11 mouse cellular contexts compared by ENCODE assay signal in the genomic region with DNA sequence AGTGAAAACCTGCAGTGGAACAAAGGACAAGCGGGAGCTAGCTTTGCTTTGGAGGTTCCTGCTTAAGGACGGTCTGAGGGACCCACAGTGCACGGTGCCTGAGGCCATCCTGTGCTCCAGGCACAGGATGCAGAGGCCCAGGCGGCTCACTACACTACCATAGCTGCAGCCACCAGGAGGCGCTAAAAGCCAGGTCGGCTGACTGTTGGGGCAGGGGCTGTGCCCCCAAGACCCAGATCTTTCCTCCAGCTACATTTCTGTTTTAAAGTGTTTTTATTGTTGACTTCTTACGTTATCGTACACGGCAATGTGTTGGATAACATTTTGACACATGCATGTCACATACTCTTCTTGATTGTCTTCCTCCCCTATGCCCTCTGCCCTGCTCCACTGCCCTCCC. TPM values are rescaled to one million over a fixed set of nuclear protein-coding genes. Genes with fewer than 3 reads are reported as not detected.
DNase-seq lines count a peak whose midpoint lies in the region; ATAC-seq and TF ChIP-seq lines count a peak whose summit lies in the region.
"Had no signal": no experiment of that assay in that cellular context is flagged by ENCODE, and none has a peak within 500 bp of the region (broad histone marks: within the 10 kb centered on the region; RNA-seq: fewer than 3 reads in every experiment).

No protein-coding gene starts in this region.

- no peaks in the 10 kb centered on the region for H3K79me2 ChIP-seq in liver, adult 2 months (ENCODE audit: control insufficient read depth, insufficient read depth, low read length)

- no peaks in the 10 kb centered on the region for H3K4me1 ChIP-seq in forebrain, embryonic 11.5 days (replicated peaks; ENCODE audit: control insufficient read depth, insufficient read depth, low read length)
- H3K4me1 ChIP-seq in forebrain, embryonic 13.5 days: 0 out of 2 replicates have a peak, but pooled peaks cover 4% of the 10 kb centered on the region
- no peaks in the 10 kb centered on the region for H3K4me1 ChIP-seq in liver, adult 2 months (ENCODE audit: control insufficient read depth, insufficient read depth, low read length)
- H3K4me1 ChIP-seq in liver, embryonic 12.5 days: peaks cover 6% of the 10 kb centered on the region; the same call in 1 of the 2 replicates
- no peaks in the 10 kb centered on the region for H3K4me1 ChIP-seq in embryonic facial prominence, embryonic 11.5 days (ENCODE audit: control insufficient read depth, insufficient read depth, low read length)
- H3K4me1 ChIP-seq: embryonic facial prominence, embryonic 15.5 days; neural tube, embryonic 12.5 days had no signal

- no peaks in the 10 kb centered on the region for H3K27me3 ChIP-seq in forebrain, embryonic 11.5 days (ENCODE audit: control insufficient read depth, insufficient read depth, low read length)
- no peaks in the 10 kb centered on the region for H3K27me3 ChIP-seq in forebrain, embryonic 13.5 days
- H3K27me3 ChIP-seq in liver, adult 2 months (ENCODE audit: control insufficient read depth, insufficient read depth, low read length): no peaks in the 10 kb centered on the region
- H3K27me3 ChIP-seq in liver, embryonic 12.5 days (replicated peaks): no peaks in the 10 kb centered on the region
- no peaks in the 10 kb centered on the region for H3K27me3 ChIP-seq in embryonic facial prominence, embryonic 11.5 days (ENCODE audit: control insufficient read depth, insufficient read depth, low read length)
- H3K27me3 ChIP-seq: embryonic facial prominence, embryonic 15.5 days; neural tube, embryonic 12.5 days had no signal

- no peak for TF ChIP-seq POLR2A in liver, adult 2 months (IDR thresholded peaks at IDR 0.05; ENCODE audit: extremely low read depth, insufficient read depth, low read length)

- no peaks in the 10 kb centered on the region for H3K36me3 ChIP-seq in forebrain, embryonic 11.5 days (ENCODE audit: control insufficient read depth, insufficient read depth, low read length)
- H3K36me3 ChIP-seq in forebrain, embryonic 13.5 days (ENCODE audit: poor library complexity, severe bottlenecking): no peaks in the 10 kb centered on the region
- H3K36me3 ChIP-seq in liver, adult 2 months (ENCODE audit: control insufficient read depth, insufficient read depth, low read length): no peaks in the 10 kb centered on the region
- H3K36me3 ChIP-seq in liver, embryonic 12.5 days: no peaks in the 10 kb centered on the region
- H3K36me3 ChIP-seq in embryonic facial prominence, embryonic 11.5 days (replicated peaks; ENCODE audit: control insufficient read depth, insufficient read depth, low read depth, low read length): no peaks in the 10 kb centered on the region
- H3K36me3 ChIP-seq: embryonic facial prominence, embryonic 15.5 days; G1E; neural tube, embryonic 12.5 days had no signal

- 55% methylated on average over 9 of the region's 9 CpGs for WGBS in forebrain, embryonic 11.5 days
- WGBS in forebrain, embryonic 13.5 days: 53% methylated on average over 9 of the region's 9 CpGs
- WGBS in liver, adult 2 months: 54% methylated on average over 9 of the region's 9 CpGs
- 58% methylated on average over 9 of the region's 9 CpGs for WGBS in liver, embryonic 12.5 days (ENCODE audit: insufficient replicate concordance)
- 45% methylated on average over 9 of the region's 9 CpGs for WGBS in embryonic facial prominence, embryonic 11.5 days

- H3K4me2 ChIP-seq in forebrain, embryonic 11.5 days (ENCODE audit: low read depth, low read length, severe bottlenecking): no peak overlapping the region
- H3K4me2 ChIP-seq in forebrain, embryonic 13.5 days: no peak overlapping the region
- no peak overlapping the region for H3K4me2 ChIP-seq in liver, embryonic 12.5 days
- H3K4me2 ChIP-seq in embryonic facial prominence, embryonic 11.5 days (ENCODE audit: low read depth, low read length): no peak overlapping the region
- H3K4me2 ChIP-seq: embryonic facial prominence, embryonic 15.5 days; neural tube, embryonic 12.5 days had no signal

- H3K9me3 ChIP-seq in forebrain, embryonic 11.5 days (ENCODE audit: control insufficient read depth, low read length): no peaks in the 10 kb centered on the region; the same call in 1 of the 2 replicates
- no peaks in the 10 kb centered on the region for H3K9me3 ChIP-seq in forebrain, embryonic 13.5 days (replicated peaks)
- no peaks in the 10 kb centered on the region for H3K9me3 ChIP-seq in liver, embryonic 12.5 days (replicated peaks)
- H3K9me3 ChIP-seq in embryonic facial prominence, embryonic 11.5 days (replicated peaks; ENCODE audit: control insufficient read depth, low read length): no peaks in the 10 kb centered on the region
- H3K9me3 ChIP-seq: embryonic facial prominence, embryonic 15.5 days; neural tube, embryonic 12.5 days had no signal

- no peak overlapping the region for H3K9ac ChIP-seq in forebrain, embryonic 11.5 days (ENCODE audit: low read length)
- no peak overlapping the region for H3K9ac ChIP-seq in forebrain, embryonic 13.5 days
- no peak overlapping the region for H3K9ac ChIP-seq in liver, adult 2 months (ENCODE audit: low read depth, low read length)
- H3K9ac ChIP-seq in liver, embryonic 12.5 days: no peak overlapping the region
- no peak overlapping the region for H3K9ac ChIP-seq in embryonic facial prominence, embryonic 11.5 days (replicated peaks; ENCODE audit: low read length)
- H3K9ac ChIP-seq: embryonic facial prominence, embryonic 15.5 days; neural tube, embryonic 12.5 days had no signal

- ATAC-seq in forebrain, embryonic 11.5 days (replicated peaks; ENCODE audit: low FRiP score): 0 out of 2 replicates have a peak, but pooled peaks have one; percentile 51
- no peak for ATAC-seq in forebrain, embryonic 13.5 days
- ATAC-seq in liver, embryonic 12.5 days: no peak
- ATAC-seq in embryonic facial prominence, embryonic 11.5 days (replicated peaks; ENCODE audit: insufficient number of reproducible peaks, low FRiP score, low TSS enrichment, low read depth): no peak
- no peak for ATAC-seq in activated CD4-positive, CD25-positive, alpha-beta regulatory T cell, adult 4 months

- no peak overlapping the region for H3K27ac ChIP-seq in forebrain, embryonic 11.5 days (ENCODE audit: low read depth, low read length)
- no peak overlapping the region for H3K27ac ChIP-seq in forebrain, embryonic 13.5 days
- H3K27ac ChIP-seq in liver, adult 2 months (replicated peaks; ENCODE audit: insufficient read depth, low read depth, low read length): no peak overlapping the region
- H3K27ac ChIP-seq in liver, embryonic 12.5 days: no peak overlapping the region
- H3K27ac ChIP-seq in embryonic facial prominence, embryonic 11.5 days (replicated peaks; ENCODE audit: low read depth, low read length): no peak overlapping the region
- H3K27ac ChIP-seq: embryonic facial prominence, embryonic 15.5 days; neural tube, embryonic 12.5 days had no signal

- no peak overlapping the region for H3K4me3 ChIP-seq in forebrain, embryonic 11.5 days (ENCODE audit: low read depth, low read length)
- H3K4me3 ChIP-seq in forebrain, embryonic 13.5 days: no peak overlapping the region
- H3K4me3 ChIP-seq in liver, adult 2 months (ENCODE audit: insufficient read depth, low read depth, low read length): no peak overlapping the region
- no peak overlapping the region for H3K4me3 ChIP-seq in liver, embryonic 12.5 days
- H3K4me3 ChIP-seq in embryonic facial prominence, embryonic 11.5 days (ENCODE audit: low read depth, low read length): no peak overlapping the region
- H3K4me3 ChIP-seq: embryonic facial prominence, embryonic 15.5 days; neural tube, embryonic 12.5 days had no signal

- peak; percentile 35 for TF ChIP-seq CTCF in liver, adult 2 months (IDR thresholded peaks at IDR 0.05; ENCODE audit: low read depth, low read length)

- peak; percentile 68 for DNase-seq in forebrain, embryonic 11.5 days (ENCODE audit: low spot score)
- no peak for DNase-seq in liver, adult 2 months (ENCODE audit: extremely low read depth, low read depth, low spot score)
- peak; percentile 35 for DNase-seq in embryonic facial prominence, embryonic 11.5 days (ENCODE audit: low spot score)
- peak; percentile 48 for DNase-seq in testis, postnatal 14 days (ENCODE audit: low spot score)
- DNase-seq in layer of hippocampus, adult 8-10 months (ENCODE audit: low spot score in 2 of 2): no peak

RNA-seq across cellular contexts. Expression of a gene that starts 32.8 kb away (rescaled TPM):
- polyA plus RNA-seq in forebrain, embryonic 11.5 days (2014; fragmentation: Nextera tagmentation; extraction: Ambion mirVana): 1.1 and 1.5 TPM in 2 replicates
- polyA plus RNA-seq in forebrain, embryonic 13.5 days (2015; fragmentation: Nextera tagmentation; extraction: Ambion mirVana): 0.30 and 0.38 TPM in 2 replicates
- total RNA-seq in liver, adult 2 months (2014; rRNA removed): not detected in 2 replicates
- polyA plus RNA-seq in liver, adult 2 months (2012; rRNA removed): not detected in 2 replicates
- 0.04 and 0.06 TPM in 2 replicates for polyA plus RNA-seq in liver, embryonic 12.5 days (2016; fragmentation: Nextera tagmentation; extraction: Ambion mirVana)
- polyA plus RNA-seq in embryonic facial prominence, embryonic 11.5 days (2014; fragmentation: Nextera tagmentation; extraction: Ambion mirVana): 0.11 and 0.14 TPM in 2 replicates
- polyA plus RNA-seq in activated CD4-positive, CD25-positive, alpha-beta regulatory T cell, adult 4 months (2017; shearing (Covaris generic)): under 1 TPM; 0.57 to 0.78 TPM
- not detected for total RNA-seq in layer of hippocampus, adult 8-10 months (2022)
- polyA plus RNA-seq: G1E had no signal

Comparison
In these comparisons a context has a peak if more than half of its experiments do, and no peak if none do; other contexts are left out.
1. DNase-seq: peak in forebrain, embryonic 11.5 days (single experiment), embryonic facial prominence, embryonic 11.5 days (single experiment) and testis, postnatal 14 days (single experiment); none in liver, adult 2 months (single experiment) and layer of hippocampus, adult 8-10 months (0 of 2).